Mouse (Mus musculus) spleen, adult 2 months (tissue): Measurements from ENCODE around the gene Klhl8. TPM values are rescaled to one million over a fixed set of nuclear protein-coding genes. Genes with fewer than 3 reads are reported as not detected.

Source experiments
- DNase-seq, 2 experiments: peaks; one replicate each; pipeline versions ENCODE4 v3.0.0 to v3.0.0-alpha.2; 2012 to 2021; ENCODE audit warnings: low spot score in 2 of 2, low read depth in 1 of 2
- H3K27ac ChIP-seq: fragments of 200-500 bp; 2 replicates; pipeline ENCODE4 v1.5.1; 2012; ENCODE audit warnings: low read length, inconsistent platforms; ENCODE audit not compliant: insufficient read depth
- H3K27me3 ChIP-seq: fragments of 200-500 bp; 2 replicates; pipeline ENCODE4 v1.6.1; 2012; ENCODE audit warnings: mild to moderate bottlenecking, moderate library complexity, low read length, inconsistent platforms; ENCODE audit not compliant: control insufficient read depth, insufficient read depth
- H3K36me3 ChIP-seq: fragments of 200-500 bp; 2 replicates; pipeline ENCODE4 v1.6.1; 2012; ENCODE audit warnings: mild to moderate bottlenecking, low read length, inconsistent platforms; ENCODE audit not compliant: control insufficient read depth, insufficient read depth
- H3K4me1 ChIP-seq: fragments of 200-500 bp; 2 replicates; pipeline ENCODE4 v1.6.1; 2011; ENCODE audit warnings: inconsistent platforms; ENCODE audit not compliant: control insufficient read depth, insufficient read depth, insufficient read length
- H3K4me3 ChIP-seq: fragments of 200-500 bp; 2 replicates; pipeline ENCODE4 v1.5.1; 2011; ENCODE audit warnings: mild to moderate bottlenecking, inconsistent platforms; ENCODE audit not compliant: insufficient read depth, insufficient read length; ENCODE audit errors: extremely low read depth
- CTCF ChIP-seq: fragments of 200-500 bp; IDR thresholded peaks from 2 replicates; pipeline ENCODE4 v1.5.1; 2011; ENCODE audit warnings: mild to moderate bottlenecking, inconsistent platforms; ENCODE audit not compliant: insufficient read depth, insufficient read length, insufficient replicate concordance; ENCODE audit errors: extremely low read depth
- POLR2A ChIP-seq: fragments of 200-500 bp; IDR thresholded peaks from 2 replicates; pipeline ENCODE4 v1.6.1; 2011; ENCODE audit warnings: low read depth, low read length, inconsistent platforms
- WGBS: fragments of 180-500 bp; shearing (Covaris S2); methylation state at CpG from one replicate; pipeline ENCODE4 v1.1.7; 2018; 5-methylcytosine and 5-hydroxymethylcytosine counted together
- polyA plus RNA-seq: library from polyadenylated mRNA; depleted of rRNA; stranded (reverse); fragments of >200 nt; gene quantifications from 2 replicates; pipeline ENCODE4 v1.2.3, GENCODE M21; 2012

Gene Klhl8
- polyA plus RNA-seq, 1 experiment, result 2.0 TPM

GRCm38 (mm10) chr5:103906173-103906572 is 4.9 kb downstream of the Klhl8 start:
- TF ChIP-seq POLR2A (no peak), CTCF (no peak)
- no peak overlapping the region for H3K4me3 ChIP-seq
- H3K4me1 ChIP-seq, result no peaks in the 10 kb centered on the region
- no peaks in the 10 kb centered on the region for H3K36me3 ChIP-seq
- DNase-seq, result no peak
- 0 out of 2 replicates have a peak, but pooled peaks cover 3% of the 10 kb centered on the region for H3K27me3 ChIP-seq
- no peak overlapping the region for H3K27ac ChIP-seq
- 92% methylated on average over 6 of the region's 6 CpGs for WGBS

DNA sequence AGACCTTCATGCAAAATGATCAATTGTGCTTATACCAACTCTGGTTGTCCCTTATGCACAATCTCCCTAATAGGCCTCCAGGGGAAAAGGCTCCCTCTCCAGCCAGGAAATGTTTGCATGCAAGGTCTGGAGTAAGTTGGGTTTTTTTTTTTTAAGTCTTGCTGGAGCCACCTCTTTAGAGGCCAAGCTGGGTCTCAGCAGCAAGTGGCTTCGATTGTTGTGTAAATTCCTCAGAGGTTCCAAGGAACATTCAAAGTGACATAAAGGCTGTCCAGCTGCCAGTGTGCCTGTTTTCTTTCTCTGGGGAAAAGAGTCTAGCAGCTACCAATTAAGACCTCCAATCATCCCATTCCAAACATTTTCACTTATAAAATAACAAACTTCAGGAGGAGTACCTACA is 12.7 kb downstream of the Klhl8 start:
- DNase-seq, result no peak
- Histone ChIP-seq H3K27ac (no peak overlapping the region), H3K4me1 (no peaks in the 10 kb centered on the region), H3K27me3 (no peaks in the 10 kb centered on the region), H3K36me3 (no peaks in the 10 kb centered on the region), H3K4me3 (no peak overlapping the region)
- WGBS, result 65% methylated on average over 1 of the region's 1 CpGs
- no peak for TF ChIP-seq POLR2A

DNA sequence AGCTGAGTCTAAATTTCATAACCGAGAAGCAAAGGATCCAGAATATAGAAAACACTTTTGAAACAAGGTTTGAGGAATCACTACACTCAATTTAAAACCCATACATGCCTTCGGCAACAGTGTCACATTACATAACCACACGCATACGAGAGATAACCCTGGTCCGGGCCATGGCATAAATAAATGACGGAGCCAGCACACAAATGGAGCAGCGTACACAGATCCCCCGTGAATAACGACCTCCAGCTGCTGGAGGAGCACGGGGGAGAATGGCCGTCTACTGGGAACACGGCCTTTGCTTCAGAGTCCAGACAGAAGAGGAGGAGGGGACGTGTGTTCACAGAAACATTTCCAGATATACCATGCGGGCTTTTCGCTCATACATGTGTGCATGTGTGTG is 21.3 kb downstream of the Klhl8 start:
- Histone ChIP-seq H3K36me3 (no peaks in the 10 kb centered on the region), H3K27me3 (no peaks in the 10 kb centered on the region), H3K27ac (no peak overlapping the region), H3K4me1 (no peaks in the 10 kb centered on the region), H3K4me3 (no peak overlapping the region)
- WGBS, result 92% methylated on average over 15 of the region's 15 CpGs
- no peak for TF ChIP-seq POLR2A
- TF ChIP-seq CTCF, result no peak
- no peak for DNase-seq

- no peak for DNase-seq
- no peaks in the 10 kb centered on the region for H3K36me3 ChIP-seq
- 94% methylated on average over 4 of the region's 4 CpGs for WGBS
- TF ChIP-seq POLR2A, result no peak
- TF ChIP-seq CTCF, result no peak
- no peak overlapping the region for H3K4me3 ChIP-seq
- no peaks in the 10 kb centered on the region for H3K27me3 ChIP-seq
- no peak overlapping the region for H3K27ac ChIP-seq
- no peaks in the 10 kb centered on the region for H3K4me1 ChIP-seq
Measured at GRCm38 (mm10) chr5:103863759-103864158, 47.3 kb downstream of the Klhl8 start.

DNA sequence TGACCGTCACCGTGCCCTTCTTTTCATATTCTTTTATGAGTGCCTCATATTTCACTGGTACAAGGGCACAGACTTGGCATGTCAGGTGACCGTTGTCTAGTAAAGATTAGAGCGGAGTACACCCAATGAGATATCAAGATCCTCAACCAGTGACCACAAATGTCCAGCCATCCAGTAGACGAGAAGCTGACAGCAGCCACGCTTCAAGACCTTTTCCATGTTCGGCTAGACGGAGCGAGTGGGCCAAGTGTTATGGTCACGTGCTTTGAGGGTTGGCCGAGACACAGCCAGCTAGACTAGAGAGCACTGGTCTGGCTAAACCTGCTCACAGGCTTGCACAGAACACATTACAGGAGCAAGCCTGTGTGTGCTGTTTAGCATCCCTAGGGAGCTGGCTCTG is 50.4 kb downstream of the Klhl8 start:
- no peak for TF ChIP-seq POLR2A
- TF ChIP-seq CTCF, result no peak
- DNase-seq, result no peak
- Histone ChIP-seq H3K27ac (no peak overlapping the region), H3K27me3 (no peaks in the 10 kb centered on the region), H3K4me1 (no peaks in the 10 kb centered on the region), H3K36me3 (no peaks in the 10 kb centered on the region; the same call in 1 of the 2 replicates), H3K4me3 (no peak overlapping the region)
- 93% methylated on average over 11 of the region's 11 CpGs for WGBS

- no peak overlapping the region for H3K27ac ChIP-seq
- peaks cover 4% of the 10 kb centered on the region for H3K36me3 ChIP-seq
- DNase-seq, result no peak
- no peak for TF ChIP-seq CTCF
- TF ChIP-seq POLR2A, result no peak
- H3K4me3 ChIP-seq, result no peak overlapping the region
- no peaks in the 10 kb centered on the region for H3K27me3 ChIP-seq
- H3K4me1 ChIP-seq, result no peaks in the 10 kb centered on the region
- 89% methylated on average over 2 of the region's 2 CpGs for WGBS
Measured at GRCm38 (mm10) chr5:103857151-103857550, 53.9 kb downstream of the Klhl8 start.

DNA sequence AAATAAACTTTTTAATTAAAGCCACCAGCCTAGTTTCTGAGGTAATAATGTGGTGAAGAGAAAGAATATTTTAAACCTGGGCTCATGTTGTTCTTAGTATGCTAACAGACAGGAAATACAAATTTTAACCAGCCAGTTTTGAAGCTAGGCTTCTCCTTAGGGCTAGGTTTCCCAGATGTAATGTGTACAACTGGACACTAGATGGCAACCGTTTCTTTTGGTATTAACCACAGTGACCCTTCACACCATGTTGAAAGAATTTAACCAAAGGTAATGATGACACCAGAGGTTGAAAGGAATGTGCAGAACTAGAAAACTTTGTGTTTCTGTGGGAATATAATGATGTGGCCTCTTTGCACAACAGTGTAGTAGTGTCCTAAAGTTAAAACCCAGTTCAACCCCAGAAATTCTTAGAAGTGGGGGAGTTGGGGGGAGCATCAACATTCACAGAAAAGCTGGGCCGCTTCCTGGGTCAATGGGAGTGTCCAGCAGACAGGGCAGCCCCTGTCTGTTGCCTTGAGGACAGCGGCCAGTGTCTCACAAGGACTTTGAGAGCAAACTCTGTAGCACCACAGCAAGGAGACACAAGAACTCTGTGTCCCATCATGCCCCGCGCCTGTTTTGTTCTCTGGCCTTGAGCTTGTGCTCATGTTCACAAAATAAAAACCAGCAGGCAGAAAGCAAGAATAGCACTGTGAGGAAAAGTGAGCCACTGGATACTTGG is 54.6 kb downstream of the Klhl8 start:
- peak in 1 of 2 experiments; percentile 12 for DNase-seq
- Histone ChIP-seq H3K4me3 (no peak overlapping the region), H3K4me1 (no peaks in the 10 kb centered on the region), H3K27me3 (no peaks in the 10 kb centered on the region), H3K36me3 (peaks cover 9% of the 10 kb centered on the region), H3K27ac (no peak overlapping the region)
- WGBS, result 74% methylated on average over 5 of the region's 5 CpGs
- no peak for TF ChIP-seq POLR2A
- no peak for TF ChIP-seq CTCF
